Mouse (Mus musculus): ENCODE data around the gene Ppwd1.

DNA sequence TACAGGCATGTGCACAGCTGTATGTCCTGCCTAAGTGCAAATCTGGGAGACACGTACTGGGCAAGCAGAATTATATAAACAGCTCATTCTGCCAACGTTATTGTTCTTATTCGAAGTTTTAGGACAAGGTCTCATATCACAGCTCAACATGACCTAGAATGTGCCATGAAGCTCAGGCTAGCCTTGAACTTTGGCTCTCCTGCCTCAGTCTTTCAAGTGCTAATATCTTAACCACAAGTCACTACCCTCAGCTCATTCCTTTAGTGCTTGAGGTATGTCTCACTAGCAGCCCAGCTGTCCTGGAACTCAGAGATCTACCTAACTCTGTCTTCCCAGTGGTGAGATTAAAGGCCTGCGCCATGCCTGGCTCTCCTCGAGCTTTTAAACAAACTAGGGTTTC is 56.9 kb downstream of the Ppwd1 start:
- no peak for TF ChIP-seq POLR2A (IDR thresholded peaks at IDR 0.05; ENCODE audit: low read depth, low read length)
- no peak for TF ChIP-seq CTCF (IDR thresholded peaks at IDR 0.05; ENCODE audit: extremely low read depth, insufficient read length, insufficient replicate concordance, low read depth, low read length)
